Mouse (Mus musculus): ENCODE measurements around the gene Gm20696.

The Gm20696 gene

GRCm38 (mm10) chr6:99347836-99348235, 318.8 kb downstream of the Gm20696 start:
- no peak for DNase-seq

GRCm38 (mm10) chr6:99344966-99345365, 321.6 kb downstream of the Gm20696 start:
- no peak for DNase-seq

- no peak for DNase-seq
Measured at GRCm38 (mm10) chr6:99344357-99344756, 322.2 kb downstream of the Gm20696 start.

GRCm38 (mm10) chr6:99343815-99344214, 322.8 kb downstream of the Gm20696 start:
- no peak for DNase-seq

- no peak for DNase-seq
Measured at GRCm38 (mm10) chr6:99342416-99342815, 324.2 kb downstream of the Gm20696 start.

GRCm38 (mm10) chr6:99340902-99341301, 325.7 kb downstream of the Gm20696 start:
- DNase-seq: no peak

- no peak for DNase-seq
Measured at GRCm38 (mm10) chr6:99339986-99340721, 326.4 kb downstream of the Gm20696 start.

GRCm38 (mm10) chr6:99339343-99339620, 327.3 kb downstream of the Gm20696 start:
- DNase-seq: no peak

- DNase-seq: no peak
Measured at GRCm38 (mm10) chr6:99338593-99339342, 327.8 kb downstream of the Gm20696 start.

- no peak for DNase-seq
Measured at GRCm38 (mm10) chr6:99338174-99338573, 328.4 kb downstream of the Gm20696 start.

GRCm38 (mm10) chr6:99337575-99337974, 329.0 kb downstream of the Gm20696 start:
- peak; percentile 25 to 32 for DNase-seq

- no peak for DNase-seq
Measured at GRCm38 (mm10) chr6:99336191-99336590, 330.4 kb downstream of the Gm20696 start.

GRCm38 (mm10) chr6:99335174-99335830, 331.3 kb downstream of the Gm20696 start:
- DNase-seq: peak; percentile 45 to 53

GRCm38 (mm10) chr6:99334255-99334654, 332.3 kb downstream of the Gm20696 start:
- no peak for DNase-seq

- DNase-seq: no peak
Measured at GRCm38 (mm10) chr6:99333127-99333526, 333.5 kb downstream of the Gm20696 start.

GRCm38 (mm10) chr6:99330169-99330568, 336.4 kb downstream of the Gm20696 start:
- no peak for DNase-seq

GRCm38 (mm10) chr6:99328634-99329033, 338.0 kb downstream of the Gm20696 start:
- no peak for DNase-seq

- DNase-seq: no peak
Measured at GRCm38 (mm10) chr6:99328146-99328545, 338.5 kb downstream of the Gm20696 start.

- peak; percentile 17 to 29 for DNase-seq
Measured at GRCm38 (mm10) chr6:99327721-99328120, 338.9 kb downstream of the Gm20696 start.

- DNase-seq: peak; percentile 43 to 68
Measured at GRCm38 (mm10) chr6:99325881-99326280, 340.7 kb downstream of the Gm20696 start.

- DNase-seq: peak; percentile 16 to 26
Measured at GRCm38 (mm10) chr6:99325461-99325860, 341.1 kb downstream of the Gm20696 start.

GRCm38 (mm10) chr6:99322132-99322904, 344.3 kb downstream of the Gm20696 start:
- DNase-seq: no peak

GRCm38 (mm10) chr6:99320444-99320843, 346.2 kb downstream of the Gm20696 start:
- DNase-seq: no peak
